Mouse (Mus musculus): ENCODE results near the gene Ank. TPM values are rescaled to one million over a fixed set of nuclear protein-coding genes. Genes with fewer than 3 reads are reported as not detected.

Gene Ank
- total RNA-seq, 2 experiments from 2014 or later: 43.8 to 56.4 TPM

DNA sequence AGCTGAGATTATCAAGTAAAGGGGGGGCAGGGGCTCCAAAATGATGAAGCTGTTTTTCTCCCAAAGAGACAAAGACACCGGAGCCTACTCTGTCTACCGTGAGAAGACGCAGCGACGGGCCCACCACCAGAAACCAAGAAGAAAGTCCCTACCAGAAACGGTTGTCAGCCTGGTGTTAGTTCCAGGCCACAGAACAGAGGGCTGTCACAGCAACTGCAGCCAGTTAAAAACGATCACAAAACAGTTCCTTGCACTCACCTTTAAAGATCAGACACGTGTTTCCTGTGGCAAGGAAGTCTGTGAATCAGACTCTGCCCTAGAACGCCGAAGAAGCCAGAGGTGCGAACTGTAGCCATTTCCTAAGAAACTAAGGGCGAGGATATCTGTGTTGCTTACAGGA, 174.7 kb downstream of the Ank start:
- no peak for DNase-seq

DNA sequence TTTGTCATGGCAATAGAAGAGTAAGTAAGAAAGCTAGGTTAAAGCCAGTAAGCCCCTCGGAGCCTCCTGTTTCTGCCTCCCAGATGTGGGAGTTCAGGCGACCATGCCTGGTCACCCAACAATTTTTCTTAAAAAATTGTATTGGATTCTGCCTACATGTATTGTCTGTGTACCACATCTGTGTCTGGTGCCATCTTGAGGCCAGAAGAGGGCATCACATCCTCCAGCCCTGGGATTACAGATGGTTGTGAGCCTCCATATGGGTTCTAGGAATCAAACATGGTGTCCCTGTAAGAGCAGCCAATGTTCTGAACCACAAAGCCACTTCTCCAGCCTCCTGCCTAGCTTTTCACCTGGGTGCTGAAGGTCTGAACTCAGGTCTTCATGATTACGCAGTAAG, 176.4 kb downstream of the Ank start:
- peak; percentile 47 to 56 for DNase-seq

Small RNA genes lying within 50 kb of the gene (microRNA-seq; reads per million reads assigned to microRNA genes)
- gene Mir7117: not detected

Other genes with a start within 250 kb of the Ank start
- 10 to 100 TPM; 32.5 to 39.5 TPM for gene Otulin, start 164.0 kb downstream of the Ank start, total RNA-seq (2021)
- 1 to 10 TPM; 6.1 to 7.5 TPM for gene Otulinl, start 214.9 kb downstream of the Ank start, total RNA-seq (2021)